Mouse (Mus musculus): ENCODE data around the gene Cacng6.

GRCm38 (mm10) chr7:3397797-3398196, 26.2 kb upstream of the Cacng6 start:
- no peak for TF ChIP-seq MAX (IDR thresholded peaks at IDR 0.05; ENCODE audit: low read depth)
- TF ChIP-seq E2F4 (IDR thresholded peaks at IDR 0.05; ENCODE audit: insufficient read depth): no peak

Data from myocyte (in vitro differentiated cells).